Mouse (Mus musculus) heart, adult 18-20 months (tissue): ENCODE results near the gene Cpb1. TPM values are rescaled to one million over a fixed set of nuclear protein-coding genes. Genes with fewer than 3 reads are reported as not detected.

ENCODE experiments used
- DNase-seq, 2 experiments: peaks; one replicate each; pipeline ENCODE4 v3.0.0; 2021 to 2022; ENCODE audit warnings: mixed read lengths in 1 of 2
- long read RNA-seq, 2 experiments: library from polyadenylated mRNA; stranded (forward); transcript quantifications; one replicate each; pipeline ENCODE4 v2.0.0; 2021
- total RNA-seq, 2 experiments: library from RNA; stranded (reverse); gene quantifications; 2 replicates each; pipeline ENCODE4 v1.2.3; 2021

The Cpb1 gene
- not detected for total RNA-seq
- long read RNA-seq, experiment 1: 0 reads
- long read RNA-seq, experiment 2: 0 reads

DNA sequence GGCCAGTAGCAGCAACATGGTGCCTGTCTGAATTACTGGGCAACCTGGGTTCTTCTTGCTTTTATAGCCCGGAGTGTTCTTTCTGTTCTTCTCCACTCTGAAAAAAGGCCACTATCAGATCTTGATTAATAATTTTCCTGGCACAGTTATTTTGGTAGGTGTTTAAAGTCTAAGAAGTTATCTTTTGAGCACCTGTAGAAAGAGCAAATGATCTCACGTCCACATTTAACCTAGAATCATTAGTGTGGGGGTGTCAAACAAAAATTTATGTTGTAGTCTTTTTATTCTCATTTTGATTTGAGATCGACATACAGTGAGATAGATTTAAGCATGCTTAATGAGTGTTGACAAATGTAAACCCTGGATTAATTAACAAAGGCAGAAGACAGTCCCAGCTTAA is at the start of gene Cpb1:
Gene Cpb1 (minus strand): TSS at position 101 of the 400 bp plus-strand sequence.
- DNase-seq: no peak

- no peak for DNase-seq
Measured at GRCm38 (mm10) chr3:20317233-20317632, 41.7 kb upstream of the Cpb1 start.

GRCm38 (mm10) chr3:20309142-20309541 is 33.6 kb upstream of the Cpb1 start:
- DNase-seq: no peak

- DNase-seq: no peak
Measured at GRCm38 (mm10) chr3:20307256-20307655, 31.7 kb upstream of the Cpb1 start.

GRCm38 (mm10) chr3:20304758-20305352 is 29.3 kb upstream of the Cpb1 start:
- DNase-seq: peak in 1 of 2 experiments; percentile 61

DNA sequence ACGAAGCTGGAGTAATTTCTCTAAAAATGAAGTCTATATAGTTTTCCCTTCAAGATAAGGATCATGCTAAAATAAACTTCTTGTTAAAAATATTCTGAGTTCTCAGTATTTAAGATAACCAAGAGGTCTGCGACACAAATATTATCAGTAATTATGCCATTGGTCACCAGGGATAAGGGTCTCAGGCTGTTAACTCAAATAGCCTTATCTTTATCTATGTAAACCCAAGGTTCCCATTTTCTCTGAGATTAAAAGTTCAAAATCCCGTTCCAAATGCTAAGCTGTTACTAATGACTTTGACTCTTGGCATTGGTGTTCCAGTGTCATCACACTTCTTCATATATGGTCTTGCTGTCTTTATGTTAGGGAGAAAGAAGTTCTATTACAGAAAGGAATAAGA is 20.0 kb upstream of the Cpb1 start:
- no peak for DNase-seq

GRCm38 (mm10) chr3:20294542-20295348 is 19.2 kb upstream of the Cpb1 start:
- peak in 1 of 2 experiments; percentile 21 for DNase-seq

DNA sequence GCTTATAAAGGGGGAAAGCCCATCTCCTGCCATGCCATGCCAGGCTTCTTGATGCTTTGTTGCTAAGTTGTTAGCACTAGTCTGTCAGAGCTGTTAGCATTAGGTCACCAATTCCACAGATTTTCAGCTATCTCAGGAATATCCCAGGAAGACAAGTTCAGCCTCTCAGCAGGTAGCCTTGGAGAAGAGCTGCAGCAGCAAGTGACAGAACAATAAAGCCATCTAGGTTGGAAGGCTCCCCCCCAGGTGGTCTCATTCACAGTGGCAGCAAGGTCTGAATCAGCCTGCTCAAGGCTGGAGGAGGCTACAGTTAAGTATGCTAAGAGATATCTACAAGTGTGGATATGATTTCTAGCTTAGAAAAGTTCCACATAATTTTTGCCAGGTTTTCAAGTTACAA is 15.8 kb upstream of the Cpb1 start:
- DNase-seq: no peak

GRCm38 (mm10) chr3:20288761-20289160 is 13.2 kb upstream of the Cpb1 start:
- no peak for DNase-seq

GRCm38 (mm10) chr3:20281796-20282195 is 6.3 kb upstream of the Cpb1 start:
- DNase-seq: no peak

DNA sequence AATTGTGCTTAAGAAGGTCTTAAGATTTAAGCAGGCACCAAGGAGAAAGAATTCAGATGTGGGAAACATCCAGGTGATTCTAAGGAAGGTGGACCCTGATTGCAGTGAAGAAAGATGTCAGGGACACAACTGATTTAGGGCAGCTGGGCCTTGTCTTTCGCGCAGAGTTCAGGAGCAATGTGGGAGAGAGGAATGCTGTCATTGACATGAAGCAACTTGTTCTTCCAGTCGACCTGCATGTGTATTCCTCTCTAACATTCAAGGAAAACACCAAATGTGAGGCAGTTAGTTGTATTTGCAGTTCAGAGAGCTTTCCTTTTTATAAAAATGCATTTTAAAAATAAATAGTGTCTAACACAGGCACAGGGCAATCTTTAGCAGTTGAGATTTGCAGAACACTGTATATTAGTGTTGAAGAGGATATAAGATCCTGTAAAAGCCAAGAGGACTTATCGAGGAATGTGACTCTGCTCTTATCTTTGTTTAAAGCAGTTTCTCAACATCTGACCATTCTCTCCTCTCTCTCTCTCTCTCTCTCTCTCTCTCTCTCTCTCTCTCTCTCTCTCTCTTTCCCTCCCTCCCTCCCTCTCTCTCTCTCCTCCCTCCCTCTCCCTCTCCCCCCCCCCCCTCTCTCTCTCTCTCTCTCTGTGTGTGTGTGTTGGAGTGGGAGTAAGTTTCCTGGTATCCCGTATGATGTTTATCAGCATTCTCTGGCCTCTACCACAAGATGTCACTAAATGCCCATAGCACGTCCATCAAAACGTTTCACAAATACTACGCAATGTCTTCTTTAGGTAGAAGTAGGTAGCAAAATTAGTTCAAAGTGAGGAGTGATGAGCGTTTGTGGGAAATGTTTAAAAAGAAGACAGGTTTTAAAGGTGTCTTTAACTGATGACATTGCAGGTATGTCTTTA is 20.7 kb downstream of the Cpb1 start:
- DNase-seq: peak in 1 of 2 experiments; percentile 1

DNA sequence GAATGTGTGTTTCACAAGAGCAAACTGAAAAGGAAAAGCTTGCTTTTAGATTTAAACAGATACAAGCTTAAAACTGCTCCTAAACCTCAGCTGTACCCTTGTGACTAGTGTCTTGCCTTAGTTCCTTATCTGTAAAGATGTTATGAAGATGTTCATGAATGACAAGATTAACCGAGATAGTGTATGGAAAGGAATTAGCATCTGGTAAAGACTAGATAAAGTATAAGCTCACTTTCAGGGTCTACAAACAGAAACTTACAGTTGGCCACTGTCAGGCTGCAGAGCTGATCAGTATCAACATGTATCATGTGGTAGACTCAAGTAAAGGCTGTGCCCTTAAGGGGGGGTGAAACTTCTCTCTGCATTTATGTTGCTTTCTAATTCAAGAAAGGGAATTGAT is 31.6 kb downstream of the Cpb1 start:
- no peak for DNase-seq

DNA sequence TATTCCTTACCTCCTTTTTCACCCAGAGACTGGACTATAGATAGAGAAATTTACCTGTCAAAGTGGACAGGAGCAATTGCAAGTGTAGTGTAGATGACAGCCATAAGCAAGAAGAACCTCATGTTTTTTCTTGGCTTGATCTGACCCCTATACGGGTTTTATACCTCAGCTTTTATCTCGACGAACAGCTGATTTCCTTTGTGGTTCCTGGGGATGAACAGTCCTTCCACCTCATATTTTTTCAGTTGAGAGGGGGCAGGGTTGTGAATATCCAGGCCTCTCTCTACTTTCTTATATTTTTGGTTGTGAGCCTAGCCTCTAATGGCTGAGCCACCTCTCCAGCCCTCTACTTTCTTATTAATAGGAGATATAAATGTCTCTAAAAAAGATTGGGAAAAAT is 33.5 kb downstream of the Cpb1 start, which contains the start of gene Cpa3:
Gene Cpa3 (minus strand): TSS at position 132 of the 400 bp plus-strand sequence.
- no peak for DNase-seq

GRCm38 (mm10) chr3:20239741-20240140 is 35.8 kb downstream of the Cpb1 start:
- DNase-seq: no peak

- no peak for DNase-seq
Measured at GRCm38 (mm10) chr3:20236965-20237364, 38.6 kb downstream of the Cpb1 start.

DNA sequence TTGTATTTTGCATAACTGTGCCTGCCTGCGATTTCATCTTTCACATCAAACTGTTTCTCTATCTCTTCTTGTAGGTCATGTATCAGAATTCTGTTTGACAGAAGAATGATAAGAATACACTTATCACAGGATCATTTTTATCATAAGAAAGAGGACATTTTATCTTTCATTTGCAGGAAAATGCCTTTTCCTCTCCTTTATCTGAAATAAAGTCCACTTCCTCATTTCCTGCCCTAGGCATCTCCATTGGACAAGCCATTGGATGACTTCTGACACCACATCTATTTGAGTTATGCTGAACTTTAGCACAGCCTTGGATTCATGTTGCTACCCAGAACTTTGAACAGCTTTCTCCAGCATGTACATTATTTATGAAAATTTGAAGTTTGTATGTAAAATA is 46.5 kb downstream of the Cpb1 start:
- DNase-seq: no peak

DNA sequence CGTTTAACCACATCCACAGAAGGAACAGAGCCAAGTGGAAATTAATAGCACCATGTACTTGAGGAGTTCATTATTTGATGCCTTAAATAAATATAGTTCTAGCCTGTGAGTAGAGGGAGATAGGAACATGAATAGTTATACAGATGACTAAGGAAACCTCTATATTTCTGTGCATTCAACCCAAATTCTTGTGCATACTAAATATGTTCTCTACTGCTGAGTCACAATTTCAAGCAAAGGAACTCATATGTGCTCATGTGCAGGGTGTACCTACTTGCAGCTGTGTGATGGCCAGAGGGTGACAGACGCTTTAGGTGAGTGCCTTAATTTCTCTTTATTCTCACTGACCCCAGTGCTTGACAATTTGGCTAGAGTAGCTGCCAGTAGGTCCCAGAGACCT is 50.1 kb downstream of the Cpb1 start:
- DNase-seq: no peak

GRCm38 (mm10) chr3:20222926-20223698 is 52.4 kb downstream of the Cpb1 start:
- DNase-seq: no peak

DNA sequence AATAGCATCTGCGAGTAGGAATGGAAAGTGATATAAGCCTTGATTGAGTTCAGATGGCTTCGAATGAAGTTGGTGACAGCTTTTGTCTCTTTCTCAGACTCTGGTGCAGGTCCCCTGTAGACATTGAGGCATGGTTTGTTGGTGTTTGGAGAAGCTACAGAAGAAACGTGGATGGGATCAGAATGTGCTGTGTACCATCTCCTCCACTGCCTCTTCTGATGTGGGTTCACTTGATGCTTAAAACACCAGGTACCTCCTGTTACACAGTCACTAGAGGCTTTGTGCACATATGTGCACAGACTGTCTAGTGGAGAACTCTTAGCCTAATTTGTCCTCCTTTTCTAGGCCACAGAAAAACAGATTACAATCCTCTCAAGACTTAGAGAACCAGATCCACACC is 53.4 kb downstream of the Cpb1 start:
- no peak for DNase-seq

DNA sequence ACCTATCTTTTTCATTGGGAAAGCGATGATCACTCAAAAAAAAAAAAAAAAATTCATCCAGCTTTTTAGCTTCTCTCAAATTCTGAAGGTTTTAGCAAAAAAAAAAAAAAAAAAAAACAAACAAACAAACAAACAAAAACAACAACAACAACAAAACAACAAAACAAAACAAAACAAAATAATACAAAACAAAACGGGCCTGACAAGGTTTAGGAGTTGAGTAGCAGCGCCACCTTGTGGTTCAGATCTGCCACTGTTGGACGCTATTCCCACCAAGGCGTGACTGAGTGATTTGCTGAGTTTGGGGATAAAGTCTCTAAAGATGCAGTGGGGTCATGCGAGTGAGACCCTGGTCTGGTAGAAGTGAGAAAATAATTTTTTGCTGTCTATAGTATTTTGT is 76.7 kb downstream of the Cpb1 start:
- peak; percentile 16 to 78 for DNase-seq
